Mouse (Mus musculus) stomach, embryonic 14.5 days (tissue): ENCODE measurements around the gene Fanci. TPM values are rescaled to one million over a fixed set of nuclear protein-coding genes. Genes with fewer than 3 reads are reported as not detected.
A peak's percentile ranks its signal among the peaks of the same experiment; 100 is the strongest.

Experiments
- ATAC-seq: fragments of 200-750 bp; cut with Nextera tagmentation; 2 replicates; pipeline ENCODE4 v1.8.0; 2017; ENCODE audit warnings: low read depth, moderate TSS enrichment; ENCODE audit not compliant: insufficient number of reproducible peaks, insufficient read depth, low FRiP score
- H3K27ac ChIP-seq: fragments of 300-500 bp; sonication (generic); 2 replicates; pipeline ENCODE4 v1.5.1; 2014; ENCODE audit warnings: mild to moderate bottlenecking, low read length, moderate library complexity, mixed read lengths
- H3K27me3 ChIP-seq: fragments of 300-500 bp; sonication (generic); 2 replicates; pipeline ENCODE4 v1.6.1; 2014; ENCODE audit warnings: low read length, control low read depth, mixed read lengths; ENCODE audit not compliant: control insufficient read depth, insufficient read depth
- H3K36me3 ChIP-seq: fragments of 300-500 bp; sonication (generic); 2 replicates; pipeline ENCODE4 v1.6.1; 2014; ENCODE audit warnings: mild to moderate bottlenecking, control low read depth, low read length, moderate library complexity, mixed read lengths; ENCODE audit not compliant: control insufficient read depth, insufficient read depth
- H3K4me1 ChIP-seq: fragments of 300-500 bp; sonication (generic); 2 replicates; pipeline ENCODE4 v1.6.1; 2014; ENCODE audit warnings: low read length, control low read depth, mixed read lengths; ENCODE audit not compliant: control insufficient read depth, insufficient read depth
- H3K4me2 ChIP-seq: fragments of 300-500 bp; sonication (generic); replicated peaks from 2 replicates; pipeline ENCODE4 v1.6.1; 2014; ENCODE audit warnings: low read depth, low read length, control low read depth
- H3K4me3 ChIP-seq: fragments of 300-500 bp; sonication (generic); 2 replicates; pipeline ENCODE4 v1.5.1; 2014; ENCODE audit warnings: low read depth, low read length, control low read depth
- H3K9ac ChIP-seq: fragments of 300-500 bp; sonication (generic); replicated peaks from 2 replicates; pipeline ENCODE4 v1.6.1; 2014; ENCODE audit warnings: low read depth, mild to moderate bottlenecking, control low read depth, low read length, moderate library complexity, mixed read lengths
- H3K9me3 ChIP-seq: fragments of 300-500 bp; sonication (generic); 2 replicates; pipeline ENCODE4 v1.6.1; 2016; ENCODE audit warnings: low read depth, low read length, control low read depth; ENCODE audit not compliant: control insufficient read depth
- WGBS: fragments of 180-500 bp; shearing (Covaris S2); extraction: QIAGEN DNeasy Blood & Tissue Kit; methylation state at CpG from one replicate; pipeline ENCODE4 v1.1.7; 2014; 5-methylcytosine and 5-hydroxymethylcytosine counted together
- polyA plus RNA-seq: library from polyadenylated mRNA; unstranded; fragments of >200 nt; fragmentation: Nextera tagmentation; extraction: Ambion mirVana; gene quantifications from 2 replicates; pipeline ENCODE4 v1.2.1, GENCODE M21; 2014

Fanci gene
- polyA plus RNA-seq, 1 experiment from 2014 or later, result 11.4 TPM

GRCm38 (mm10) chr7:79472792-79473191 is 81.1 kb downstream of the Fanci start:
- Histone ChIP-seq H3K4me1 (no peaks in the 10 kb centered on the region), H3K4me3 (no peak overlapping the region), H3K9me3 (no peaks in the 10 kb centered on the region), H3K27ac (no peak overlapping the region), H3K36me3 (no peaks in the 10 kb centered on the region), H3K9ac (no peak overlapping the region), H3K27me3 (no peaks in the 10 kb centered on the region), H3K4me2 (no peak overlapping the region)
- 52% methylated on average over 2 of the region's 2 CpGs for WGBS
- ATAC-seq, result no peak

GRCm38 (mm10) chr7:79473496-79474194 is 81.9 kb downstream of the Fanci start:
- H3K4me3 ChIP-seq, result no peak overlapping the region
- H3K4me1 ChIP-seq, result no peaks in the 10 kb centered on the region
- no peak overlapping the region for H3K4me2 ChIP-seq
- no peak overlapping the region for H3K9ac ChIP-seq
- no peaks in the 10 kb centered on the region for H3K36me3 ChIP-seq
- no peaks in the 10 kb centered on the region for H3K9me3 ChIP-seq
- H3K27ac ChIP-seq, result no peak overlapping the region
- 82% methylated on average over 9 of the region's 9 CpGs for WGBS
- no peak for ATAC-seq
- no peaks in the 10 kb centered on the region for H3K27me3 ChIP-seq

GRCm38 (mm10) chr7:79474831-79475399 is 83.2 kb downstream of the Fanci start:
- no peak overlapping the region for H3K4me3 ChIP-seq
- no peaks in the 10 kb centered on the region for H3K9me3 ChIP-seq
- H3K27me3 ChIP-seq, result no peaks in the 10 kb centered on the region
- no peaks in the 10 kb centered on the region for H3K36me3 ChIP-seq
- WGBS, result 70% methylated on average over 5 of the region's 5 CpGs
- no peak overlapping the region for H3K27ac ChIP-seq
- no peak overlapping the region for H3K9ac ChIP-seq
- H3K4me1 ChIP-seq, result no peaks in the 10 kb centered on the region
- no peak for ATAC-seq
- no peak overlapping the region for H3K4me2 ChIP-seq

GRCm38 (mm10) chr7:79486528-79486927 is 94.8 kb downstream of the Fanci start:
- H3K9ac ChIP-seq, result no peak overlapping the region
- H3K9me3 ChIP-seq, result no peaks in the 10 kb centered on the region
- no peaks in the 10 kb centered on the region for H3K36me3 ChIP-seq
- no peak for ATAC-seq
- no peaks in the 10 kb centered on the region for H3K4me1 ChIP-seq
- no peak overlapping the region for H3K4me3 ChIP-seq
- no peaks in the 10 kb centered on the region for H3K27me3 ChIP-seq
- no peak overlapping the region for H3K27ac ChIP-seq
- H3K4me2 ChIP-seq, result no peak overlapping the region
- 59% methylated on average over 10 of the region's 10 CpGs for WGBS

- H3K4me3 ChIP-seq, result no peak overlapping the region
- H3K4me1 ChIP-seq, result no peaks in the 10 kb centered on the region
- 11% methylated on average over 8 of the region's 8 CpGs for WGBS
- H3K9ac ChIP-seq, result no peak overlapping the region
- H3K9me3 ChIP-seq, result no peaks in the 10 kb centered on the region
- H3K4me2 ChIP-seq, result no peak overlapping the region
- H3K36me3 ChIP-seq, result no peaks in the 10 kb centered on the region
- H3K27me3 ChIP-seq, result peaks cover 37% of the 10 kb centered on the region
- no peak overlapping the region for H3K27ac ChIP-seq
- ATAC-seq, result no peak
These were observed 102.2 kb downstream of the Fanci start for GRCm38 (mm10) chr7:79493915-79494314.

- WGBS, result 1% methylated on average over 37 of the region's 38 CpGs
- peaks cover 60% of the 10 kb centered on the region for H3K27me3 ChIP-seq
- no peaks in the 10 kb centered on the region for H3K4me1 ChIP-seq
- ATAC-seq, result peak; percentile 64; the same call in 1 of the 2 replicates
- no peak overlapping the region; the same call in 1 of the 2 replicates for H3K4me2 ChIP-seq
- no peaks in the 10 kb centered on the region for H3K9me3 ChIP-seq
- no peak overlapping the region for H3K27ac ChIP-seq
- no peaks in the 10 kb centered on the region for H3K36me3 ChIP-seq
- H3K9ac ChIP-seq, result no peak overlapping the region
- H3K4me3 ChIP-seq, result no peak overlapping the region
These were observed 104.5 kb downstream of the Fanci start for GRCm38 (mm10) chr7:79495988-79496815.

- no peak overlapping the region for H3K9ac ChIP-seq
- no peaks in the 10 kb centered on the region for H3K4me1 ChIP-seq
- no peak for ATAC-seq
- no peak overlapping the region for H3K27ac ChIP-seq
- no peaks in the 10 kb centered on the region for H3K36me3 ChIP-seq
- WGBS, result 7% methylated on average over 9 of the region's 9 CpGs
- no peak overlapping the region for H3K4me3 ChIP-seq
- peaks cover 67% of the 10 kb centered on the region for H3K27me3 ChIP-seq
- H3K4me2 ChIP-seq, result no peak overlapping the region
- no peaks in the 10 kb centered on the region for H3K9me3 ChIP-seq
These were observed 105.1 kb downstream of the Fanci start for GRCm38 (mm10) chr7:79496816-79497328.

- no peaks in the 10 kb centered on the region for H3K36me3 ChIP-seq
- H3K27ac ChIP-seq, result no peak overlapping the region
- peaks cover 75% of the 10 kb centered on the region for H3K27me3 ChIP-seq
- no peak overlapping the region for H3K4me2 ChIP-seq
- ATAC-seq, result no peak
- no peak overlapping the region for H3K4me3 ChIP-seq
- no peaks in the 10 kb centered on the region for H3K4me1 ChIP-seq
- H3K9me3 ChIP-seq, result no peaks in the 10 kb centered on the region
- H3K9ac ChIP-seq, result no peak overlapping the region
- 6% methylated on average over 20 of the region's 20 CpGs for WGBS
These were observed 106.0 kb downstream of the Fanci start for GRCm38 (mm10) chr7:79497701-79498115.
